Mouse (Mus musculus) small intestine, adult 2 months (tissue): ENCODE data around the gene Arf3. TPM values are rescaled to one million over a fixed set of nuclear protein-coding genes. Genes with fewer than 3 reads are reported as not detected.

Source experiments
- H3K27ac ChIP-seq: fragments of 200-500 bp; 2 replicates; pipeline ENCODE4 v1.5.1; 2012; ENCODE audit warnings: low read depth, low read length, control low read depth, inconsistent platforms; ENCODE audit not compliant: insufficient read depth
- H3K27me3 ChIP-seq: fragments of 200-500 bp; 2 replicates; pipeline ENCODE4 v1.6.1; 2012; ENCODE audit warnings: mild to moderate bottlenecking, moderate library complexity, low read length, inconsistent platforms; ENCODE audit not compliant: control insufficient read depth, insufficient read depth
- H3K36me3 ChIP-seq: fragments of 200-500 bp; 2 replicates; pipeline ENCODE4 v1.6.1; 2012; ENCODE audit warnings: mild to moderate bottlenecking, low read length, control low read depth, inconsistent platforms; ENCODE audit not compliant: control insufficient read depth, insufficient read depth
- H3K4me1 ChIP-seq: fragments of 200-500 bp; 2 replicates; pipeline ENCODE4 v1.6.1; 2012; ENCODE audit warnings: low read length, inconsistent platforms, mixed read lengths; ENCODE audit not compliant: control insufficient read depth, insufficient read depth, insufficient read length
- H3K4me3 ChIP-seq: fragments of 200-500 bp; 2 replicates; pipeline ENCODE4 v1.5.1; 2012; ENCODE audit warnings: low read depth, mild to moderate bottlenecking, control low read depth, inconsistent platforms, low read length, moderate library complexity
- CTCF ChIP-seq: fragments of 200-500 bp; IDR thresholded peaks from 2 replicates; pipeline ENCODE4 v1.5.1; 2012; ENCODE audit warnings: low read depth, mild to moderate bottlenecking, control low read depth, inconsistent platforms, low read length, moderate library complexity, mixed read lengths; ENCODE audit not compliant: insufficient replicate concordance, insufficient read length; ENCODE audit errors: extremely low read depth
- POLR2A ChIP-seq: fragments of 200-500 bp; IDR thresholded peaks from 2 replicates; pipeline ENCODE4 v1.6.1; 2012; ENCODE audit warnings: low read depth, mild to moderate bottlenecking, control low read depth, inconsistent platforms, low read length, moderate library complexity
- WGBS: fragments of 180-500 bp; shearing (Covaris S2); methylation state at CpG from one replicate; pipeline ENCODE4 v1.1.7; 2018; 5-methylcytosine and 5-hydroxymethylcytosine counted together
- polyA plus RNA-seq: library from polyadenylated mRNA; depleted of rRNA; stranded (reverse); fragments of >200 nt; gene quantifications from 2 replicates; pipeline ENCODE4 v1.2.3, GENCODE M21; 2012

Gene Arf3
- polyA plus RNA-seq, 1 experiment, result 104 TPM

GRCm38 (mm10) chr15:98806071-98806808 is 43.2 kb upstream of the Arf3 start:
- Histone ChIP-seq H3K4me1 (peaks cover 31% of the 10 kb centered on the region), H3K27ac (no peak overlapping the region), H3K36me3 (no peaks in the 10 kb centered on the region), H3K4me3 (peak overlapping the region; percentile 54), H3K27me3 (peaks cover 44% of the 10 kb centered on the region)
- TF ChIP-seq POLR2A (no peak), CTCF (no peak)
- 31% methylated on average over 30 of the region's 30 CpGs for WGBS

GRCm38 (mm10) chr15:98805324-98806040 is 42.5 kb upstream of the Arf3 start:
- H3K36me3 ChIP-seq, result no peaks in the 10 kb centered on the region
- peak overlapping the region; percentile 54 for H3K4me3 ChIP-seq
- no peak for TF ChIP-seq POLR2A
- peak; percentile 59 for TF ChIP-seq CTCF
- 3% methylated on average over 64 of the region's 64 CpGs for WGBS
- peaks cover 44% of the 10 kb centered on the region for H3K27me3 ChIP-seq
- H3K4me1 ChIP-seq, result peaks cover 31% of the 10 kb centered on the region
- no peak overlapping the region for H3K27ac ChIP-seq

DNA sequence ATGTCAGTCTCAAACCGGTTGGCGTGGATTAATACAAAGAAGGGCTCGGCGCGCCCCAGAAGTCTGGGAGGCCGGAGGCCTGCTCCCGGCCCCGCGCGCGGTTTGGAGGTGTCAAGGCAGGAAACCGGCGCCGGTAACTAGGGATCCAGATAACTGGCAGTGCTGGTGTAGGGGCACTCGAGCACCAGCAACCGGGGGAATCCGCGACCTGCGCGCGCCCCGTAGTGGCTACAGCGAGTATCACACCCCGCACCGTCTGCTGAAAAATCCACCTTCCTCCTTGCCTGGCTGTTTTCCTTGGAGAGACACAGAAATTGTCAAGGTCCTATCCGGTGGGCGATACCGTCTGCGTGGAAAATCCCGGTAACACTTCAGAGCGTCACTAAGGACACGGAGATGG is 41.0 kb upstream of the Arf3 start:
- Histone ChIP-seq H3K36me3 (no peaks in the 10 kb centered on the region), H3K27me3 (peaks cover 41% of the 10 kb centered on the region), H3K4me3 (peak overlapping the region; percentile 29), H3K4me1 (peaks cover 31% of the 10 kb centered on the region), H3K27ac (no peak overlapping the region)
- 1% methylated on average over 32 of the region's 32 CpGs for WGBS
- TF ChIP-seq CTCF (peak; percentile 74), POLR2A (no peak)

- H3K4me3 ChIP-seq, result peak overlapping the region; percentile 23
- WGBS, result 10% methylated on average over 8 of the region's 8 CpGs
- peaks cover 28% of the 10 kb centered on the region for H3K4me1 ChIP-seq
- peaks cover 37% of the 10 kb centered on the region for H3K27me3 ChIP-seq
- H3K36me3 ChIP-seq, result no peaks in the 10 kb centered on the region
- H3K27ac ChIP-seq, result peak overlapping the region; percentile 92
- no peak for TF ChIP-seq CTCF
- TF ChIP-seq POLR2A, result peak; percentile 20; the same call in 1 of the 2 replicates
Observed at GRCm38 (mm10) chr15:98802926-98803325, 39.9 kb upstream of the Arf3 start.

DNA sequence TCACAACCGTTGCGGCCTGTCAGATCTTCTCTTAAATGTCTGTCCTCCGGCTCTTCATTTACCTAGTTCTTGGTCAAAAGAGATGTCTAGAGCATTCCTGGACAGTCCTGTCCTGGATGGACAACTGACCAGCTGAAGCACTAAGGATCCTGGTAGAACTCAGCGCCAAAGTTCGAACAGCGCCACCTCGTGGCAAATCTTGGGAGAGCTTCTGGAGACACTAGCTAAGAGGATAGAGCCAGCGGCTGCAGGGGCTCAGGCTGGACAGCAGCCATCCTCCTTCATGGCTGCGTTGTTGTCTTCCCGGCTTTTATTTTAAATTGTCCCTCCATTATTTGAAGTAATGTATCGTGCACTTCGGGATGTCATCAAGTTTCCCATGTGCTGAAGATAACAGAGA is 36.4 kb upstream of the Arf3 start:
- peaks cover 10% of the 10 kb centered on the region for H3K4me1 ChIP-seq
- 13% methylated on average over 12 of the region's 12 CpGs for WGBS
- TF ChIP-seq POLR2A (no peak), CTCF (peak; percentile 94; the same call in 1 of the 2 replicates)
- H3K36me3 ChIP-seq, result no peaks in the 10 kb centered on the region
- no peak overlapping the region for H3K4me3 ChIP-seq
- peaks cover 24% of the 10 kb centered on the region for H3K27me3 ChIP-seq
- no peak overlapping the region for H3K27ac ChIP-seq

GRCm38 (mm10) chr15:98798903-98799302 is 35.9 kb upstream of the Arf3 start:
- Histone ChIP-seq H3K4me1 (peaks cover 10% of the 10 kb centered on the region), H3K27ac (no peak overlapping the region), H3K27me3 (peaks cover 26% of the 10 kb centered on the region), H3K4me3 (no peak overlapping the region), H3K36me3 (no peaks in the 10 kb centered on the region)
- TF ChIP-seq CTCF, result no peak
- no peak for TF ChIP-seq POLR2A
- WGBS, result 73% methylated on average over 3 of the region's 3 CpGs

DNA sequence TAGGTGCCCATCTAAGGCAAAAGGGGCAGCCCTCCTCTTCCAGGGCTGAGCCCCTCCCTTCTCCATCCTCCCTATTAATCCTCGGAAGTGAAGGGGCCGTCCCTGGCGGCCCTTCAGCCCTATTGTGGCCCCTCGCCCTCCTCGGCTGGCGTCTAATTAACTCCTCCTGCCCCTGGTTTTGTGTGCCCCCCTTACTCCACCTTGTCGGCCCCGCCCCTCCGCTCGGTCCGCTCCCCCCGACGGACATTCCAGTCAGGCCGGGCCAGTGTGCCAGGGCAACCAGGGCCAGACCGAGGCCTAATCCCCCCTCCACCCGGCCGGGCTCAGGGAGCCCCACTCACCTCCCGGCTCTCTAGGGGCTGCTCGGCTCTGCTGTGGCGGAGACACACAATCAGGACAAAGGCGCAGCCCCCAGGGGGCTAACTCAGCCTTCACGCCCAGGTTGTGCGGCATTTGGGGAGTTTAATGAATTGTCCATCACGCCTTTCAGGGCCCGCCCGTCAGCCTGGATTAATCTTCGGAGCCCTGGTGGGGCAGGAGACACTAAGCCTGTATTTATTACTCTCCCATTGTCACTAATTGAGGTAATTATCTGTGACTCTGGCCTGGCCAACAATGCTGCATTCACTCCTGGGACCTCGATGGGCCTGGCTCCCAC is 35.0 kb upstream of the Arf3 start:
- H3K36me3 ChIP-seq, result no peaks in the 10 kb centered on the region
- peaks cover 3% of the 10 kb centered on the region; the same call in 1 of the 2 replicates for H3K4me1 ChIP-seq
- H3K27ac ChIP-seq, result no peak overlapping the region
- H3K27me3 ChIP-seq, result peaks cover 35% of the 10 kb centered on the region
- 24% methylated on average over 28 of the region's 28 CpGs for WGBS
- TF ChIP-seq POLR2A (no peak), CTCF (no peak)
- no peak overlapping the region for H3K4me3 ChIP-seq
